Mouse (Mus musculus): ENCODE data around the gene 1700001O22Rik.

1700001O22Rik gene

GRCm38 (mm10) chr2:30779241-30779640 lies 24.2 kb downstream of the 1700001O22Rik start:
- DNase-seq (ENCODE audit: low read depth, low spot score) = no peak

DNA sequence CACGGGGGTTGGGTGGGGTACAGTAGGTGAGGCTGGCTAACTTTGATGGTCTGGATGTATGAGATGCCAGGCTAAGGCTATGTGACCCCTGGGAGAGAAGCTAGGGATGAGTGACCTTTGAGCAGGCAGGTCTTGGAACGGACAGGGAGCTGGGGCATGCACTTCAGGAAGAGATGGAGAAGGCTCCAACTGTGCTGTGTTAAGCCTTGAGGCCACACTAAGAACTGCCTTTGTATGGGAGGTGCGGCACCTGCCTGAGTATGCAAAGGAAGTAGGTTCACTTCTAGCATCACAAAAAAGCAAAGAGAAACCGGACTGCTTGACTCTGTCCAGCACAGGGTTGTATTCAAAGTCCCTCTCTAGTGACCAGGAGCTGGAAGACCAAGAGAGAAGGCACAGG lies 25.2 kb downstream of the 1700001O22Rik start:
- no peak for DNase-seq (ENCODE audit: low read depth, low spot score)

GRCm38 (mm10) chr2:30777266-30777665 lies 26.2 kb downstream of the 1700001O22Rik start:
- DNase-seq (ENCODE audit: low read depth, low spot score) = no peak

GRCm38 (mm10) chr2:30775955-30776354 lies 27.5 kb downstream of the 1700001O22Rik start:
- DNase-seq (ENCODE audit: low read depth, low spot score) = no peak

DNA sequence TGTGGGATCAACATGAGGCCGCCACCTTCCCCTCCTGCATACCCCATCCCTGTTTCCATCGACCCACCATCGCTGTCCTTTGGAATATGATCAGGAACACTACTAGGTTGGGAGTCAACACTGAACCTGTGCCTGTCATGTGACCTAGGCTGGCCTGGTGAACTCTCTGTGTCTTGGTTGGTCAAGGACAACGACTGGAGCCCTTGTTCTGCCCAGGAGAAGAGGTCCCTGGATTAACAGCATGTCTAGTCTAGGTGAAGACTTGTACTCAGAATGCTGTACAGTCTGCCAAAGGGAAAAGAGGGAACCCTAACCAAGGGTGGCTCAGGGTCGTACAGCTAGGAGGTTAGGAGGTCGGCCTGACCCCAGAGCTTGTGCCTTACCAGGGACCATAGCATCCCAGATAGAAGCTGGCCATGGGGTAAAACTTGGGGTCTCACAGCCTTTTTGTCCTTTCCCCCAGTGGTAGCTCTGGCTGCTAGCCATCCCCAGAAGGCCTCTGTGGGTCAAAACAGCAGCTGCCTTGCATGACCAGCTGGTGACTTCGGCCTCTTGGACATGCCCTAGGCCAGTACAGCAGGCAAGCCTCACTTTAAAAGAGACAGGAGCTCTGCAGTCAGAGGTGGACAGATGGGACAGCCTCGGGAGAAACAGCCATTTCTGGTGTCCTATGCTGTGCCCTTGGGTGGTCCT lies 30.0 kb downstream of the 1700001O22Rik start:
- DNase-seq (ENCODE audit: low read depth, low spot score) = no peak

GRCm38 (mm10) chr2:30772581-30773312 lies 30.7 kb downstream of the 1700001O22Rik start:
- no peak for DNase-seq (ENCODE audit: low read depth, low spot score)

GRCm38 (mm10) chr2:30771806-30772460 lies 31.5 kb downstream of the 1700001O22Rik start:
- no peak for DNase-seq (ENCODE audit: low read depth, low spot score)

DNA sequence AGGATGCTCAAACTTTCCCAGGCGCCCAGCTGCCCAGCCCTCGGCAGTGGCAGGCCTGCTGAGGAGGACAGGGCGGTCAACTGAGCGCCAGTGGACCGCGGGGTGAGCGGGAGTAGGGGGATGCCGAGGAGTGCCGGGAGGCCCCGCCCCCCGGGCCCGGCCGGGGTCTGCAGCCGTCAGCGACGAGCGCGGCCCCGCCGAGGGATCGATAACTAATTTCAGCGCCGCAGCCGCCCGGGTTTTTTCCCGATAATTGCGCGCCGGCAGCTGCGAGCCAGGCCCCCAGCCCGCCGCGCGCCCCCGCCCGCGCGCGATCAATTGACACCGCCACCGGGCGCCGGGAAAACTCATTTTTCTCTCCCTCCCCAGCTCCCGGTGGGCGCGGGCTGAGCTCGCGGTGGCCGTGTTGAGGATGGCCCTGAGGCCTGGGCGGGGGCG lies 32.1 kb downstream of the 1700001O22Rik start:
- DNase-seq (ENCODE audit: low read depth, low spot score) = no peak

- no peak for DNase-seq (ENCODE audit: low read depth, low spot score)
These were observed 34.3 kb downstream of the 1700001O22Rik start for GRCm38 (mm10) chr2:30769187-30769586.

GRCm38 (mm10) chr2:30768529-30768928 lies 34.9 kb downstream of the 1700001O22Rik start:
- DNase-seq (ENCODE audit: low read depth, low spot score) = no peak

DNA sequence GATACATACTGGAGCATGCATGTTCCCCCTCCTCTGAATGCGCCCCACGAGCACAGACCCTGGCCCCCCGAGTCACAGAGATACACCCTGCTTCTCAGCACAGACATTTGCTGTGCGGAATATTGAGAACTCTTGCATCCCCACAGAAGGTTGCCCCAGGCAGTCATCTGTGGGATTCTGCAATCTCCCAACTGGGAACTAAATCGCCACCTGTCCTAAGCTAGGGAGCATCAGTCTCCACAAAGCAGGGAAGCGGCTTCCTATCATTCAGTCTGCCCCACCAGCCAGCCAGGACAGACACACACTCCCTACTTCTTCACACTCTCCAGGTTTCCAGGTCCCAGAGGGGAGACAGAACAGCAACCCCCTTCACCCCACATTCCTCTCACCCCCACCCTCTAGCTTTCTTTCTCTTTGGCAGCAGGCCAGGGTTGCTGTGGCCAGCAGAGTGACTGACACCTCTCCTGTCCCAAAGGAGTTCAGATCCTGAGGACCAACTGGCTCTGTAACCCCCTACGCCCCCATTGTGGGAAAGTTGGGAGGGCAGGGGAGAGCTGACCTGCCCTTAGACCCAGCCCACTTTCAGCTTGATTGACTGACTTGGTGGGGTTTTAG lies 35.7 kb downstream of the 1700001O22Rik start:
- DNase-seq (ENCODE audit: low read depth, low spot score) = no peak

- no peak for DNase-seq (ENCODE audit: low read depth, low spot score)
These were observed 37.0 kb downstream of the 1700001O22Rik start for GRCm38 (mm10) chr2:30766446-30766845.

DNA sequence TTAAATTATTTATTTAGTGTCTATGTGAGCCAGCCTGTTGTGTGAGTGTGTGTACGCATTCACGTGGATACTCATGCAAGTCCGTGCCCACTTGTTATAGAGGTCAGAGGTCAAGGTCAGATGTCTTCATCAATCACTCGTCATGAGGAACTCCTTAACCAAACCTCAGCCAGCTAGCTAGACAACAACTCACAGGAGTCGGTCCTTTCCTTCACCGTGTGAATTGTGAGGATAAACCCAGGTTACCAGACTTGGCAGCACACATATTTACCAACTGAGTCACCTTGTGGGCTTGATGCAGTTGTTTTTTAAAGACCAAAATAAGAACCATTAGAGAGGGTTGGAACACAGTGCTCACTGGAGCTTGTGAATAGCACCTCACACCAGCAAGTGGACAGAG lies 42.8 kb downstream of the 1700001O22Rik start:
- no peak for DNase-seq (ENCODE audit: low read depth, low spot score)

DNA sequence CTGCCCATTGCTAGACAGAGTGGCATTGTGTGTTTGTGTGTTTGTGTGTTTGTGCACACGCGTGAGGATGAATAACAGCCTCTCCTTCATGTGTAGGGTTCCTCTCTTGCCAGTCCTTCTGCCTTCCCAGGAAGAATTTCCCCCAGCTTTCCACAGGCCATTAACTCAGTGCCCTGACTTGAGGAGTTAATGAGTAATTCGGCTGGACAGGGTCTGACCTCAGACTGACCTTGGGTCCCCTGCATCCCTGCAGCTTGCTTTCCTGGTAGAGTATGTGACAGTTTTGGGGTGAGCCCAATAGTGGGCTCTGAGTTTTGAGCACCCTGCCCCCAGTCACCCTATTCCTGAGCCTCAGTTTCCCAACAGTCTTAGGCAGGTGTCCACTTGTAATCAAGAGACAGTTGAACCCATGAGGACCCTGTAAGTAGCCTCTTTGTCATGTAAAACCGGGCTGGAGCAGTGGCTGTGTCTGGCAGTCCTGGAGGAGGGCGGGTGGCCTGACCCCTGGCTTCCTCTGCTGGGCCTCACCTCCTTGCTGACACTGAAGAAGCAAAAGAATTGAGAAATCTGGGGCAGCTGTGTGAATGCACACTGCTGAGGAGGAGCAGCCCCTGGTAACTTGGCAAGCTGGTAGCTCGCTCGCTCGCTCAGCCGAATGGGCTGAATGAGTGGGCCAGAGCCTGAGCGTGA lies 43.5 kb downstream of the 1700001O22Rik start:
- DNase-seq (ENCODE audit: low read depth, low spot score) = no peak

GRCm38 (mm10) chr2:30759442-30759841 lies 44.0 kb downstream of the 1700001O22Rik start:
- no peak for DNase-seq (ENCODE audit: low read depth, low spot score)

DNA sequence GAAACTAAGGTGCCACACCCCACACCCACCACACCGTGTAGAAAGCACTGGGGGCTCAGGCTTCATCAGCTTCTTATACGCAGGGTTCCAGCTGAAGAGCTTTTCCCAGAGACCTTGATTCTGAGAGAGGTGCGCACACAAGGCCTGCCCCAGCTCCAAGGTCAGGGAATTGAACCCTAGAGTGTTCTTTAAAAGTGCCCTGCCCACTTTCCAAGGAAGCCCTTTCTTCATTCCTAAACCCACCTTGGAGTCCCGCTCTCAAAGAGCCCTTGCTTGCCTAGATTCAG lies 44.4 kb downstream of the 1700001O22Rik start:
- no peak for DNase-seq (ENCODE audit: low read depth, low spot score)

DNA sequence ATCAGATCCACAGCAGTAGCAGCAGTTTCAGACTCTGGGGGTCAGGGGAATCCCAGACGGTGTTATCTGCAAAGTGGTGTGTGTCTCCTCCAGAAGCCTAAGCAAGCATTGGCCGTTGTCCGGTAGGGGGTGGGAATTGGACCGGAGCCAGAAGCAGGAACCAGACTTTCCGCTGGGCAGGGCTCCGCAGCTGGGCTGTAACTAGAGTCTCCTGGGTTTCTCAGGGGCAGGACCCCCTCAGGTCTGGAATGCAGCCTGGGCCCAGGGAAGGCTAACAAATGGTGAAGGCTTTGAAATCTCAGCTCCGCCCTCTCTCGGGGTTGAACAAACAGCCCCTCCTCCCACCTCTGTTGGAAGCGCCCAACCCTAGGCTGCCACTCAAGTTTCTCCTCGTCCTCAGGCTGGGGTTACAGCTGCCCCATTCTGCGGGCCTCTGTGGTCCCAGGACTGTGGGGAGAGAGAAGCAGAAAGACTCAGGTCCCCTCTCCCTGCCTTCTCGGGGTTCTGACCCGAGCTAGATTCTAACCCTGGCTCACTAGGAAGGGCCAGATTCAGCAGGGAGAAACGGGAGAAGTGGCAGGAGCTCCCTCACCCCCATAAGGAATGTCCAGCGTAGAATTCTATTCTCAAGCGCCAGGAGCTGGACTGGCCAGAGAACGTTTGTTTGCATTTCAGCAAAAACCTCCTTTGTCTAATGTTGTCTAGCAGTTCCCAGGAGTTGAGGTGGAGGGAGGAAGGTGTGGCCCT lies 44.9 kb downstream of the 1700001O22Rik start:
- no peak for DNase-seq (ENCODE audit: low read depth, low spot score)

GRCm38 (mm10) chr2:30756962-30757715 lies 46.3 kb downstream of the 1700001O22Rik start:
- no peak for DNase-seq (ENCODE audit: low read depth, low spot score)

DNA sequence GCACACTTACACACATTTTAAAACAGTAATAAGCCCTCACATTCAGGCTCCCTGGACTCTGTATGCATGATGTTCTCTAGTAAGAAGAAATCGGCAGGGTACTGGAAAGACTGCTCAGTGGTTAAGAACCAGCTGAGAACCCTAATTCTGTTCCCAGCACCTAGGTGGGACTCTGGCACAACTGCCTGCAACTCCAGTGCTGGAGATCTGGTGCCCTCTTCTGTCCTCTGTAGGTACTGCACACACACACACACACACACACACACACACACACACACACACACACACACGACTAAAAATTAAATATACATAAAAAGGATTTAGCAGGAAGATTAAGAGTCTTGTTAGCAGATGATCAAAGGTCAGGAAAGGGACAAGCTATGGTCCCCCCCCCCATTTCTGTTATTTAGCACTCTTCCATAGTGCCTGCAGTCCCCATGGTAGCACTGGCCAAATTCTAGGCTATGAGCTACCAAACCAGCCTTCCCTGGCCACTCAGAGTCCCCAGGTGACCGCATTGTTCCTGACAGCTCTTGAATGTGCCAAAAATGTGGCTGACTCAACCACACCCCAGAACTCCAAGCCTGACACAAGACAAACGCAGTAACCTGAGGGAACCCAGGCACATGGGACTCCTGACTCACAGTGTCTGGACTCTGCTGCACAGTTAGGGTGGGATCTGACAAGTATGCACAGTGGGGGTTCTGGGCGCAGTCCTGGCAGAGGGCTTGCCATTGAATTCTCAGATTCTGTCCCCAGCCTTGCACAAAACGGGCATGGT lies 47.3 kb downstream of the 1700001O22Rik start:
- no peak for DNase-seq (ENCODE audit: low read depth, low spot score)

DNA sequence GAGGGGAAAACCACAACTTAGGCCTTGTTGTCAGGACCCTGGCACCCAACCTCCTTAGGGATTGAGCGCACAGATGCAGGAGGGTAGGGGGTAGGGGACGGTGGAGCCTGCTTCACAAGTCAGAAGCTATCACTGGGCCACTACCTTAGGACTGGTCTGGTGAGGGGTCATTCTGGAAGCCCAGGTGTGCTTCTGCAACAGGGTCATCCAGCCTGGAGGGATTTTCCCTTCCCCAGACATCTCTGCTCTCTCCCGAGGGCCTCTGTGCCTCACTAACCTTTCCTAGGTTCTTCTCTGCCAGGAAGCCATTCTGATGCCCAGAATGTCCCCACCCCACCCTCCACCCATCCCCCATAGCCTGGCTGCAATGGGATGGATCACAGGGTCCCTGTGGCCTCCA lies 48.6 kb downstream of the 1700001O22Rik start:
- no peak for DNase-seq (ENCODE audit: low read depth, low spot score)

Measured in CD4-positive helper T cell, adult 2 months (primary cell).